Mouse (Mus musculus) embryonic fibroblast, embryonic 13.5 days (primary cell): ENCODE data around the gene Samd13.

ENCODE experiments used
- CTCF ChIP-seq: IDR thresholded peaks from 2 replicates; pipeline ENCODE4 v1.5.1; 2011; ENCODE audit warnings: mild to moderate bottlenecking, control low read depth, low read length, moderate library complexity, borderline replicate concordance; ENCODE audit not compliant: insufficient read depth
- POLR2A ChIP-seq: IDR thresholded peaks from 2 replicates; pipeline ENCODE4 v1.6.1; 2011; ENCODE audit warnings: low read depth, mild to moderate bottlenecking, control low read depth, low read length, moderate library complexity

- TF ChIP-seq POLR2A (no peak), CTCF (no peak)
These were observed 1.0 kb upstream of the Samd13 start for GRCm38 (mm10) chr3:146686428-146686827.
